Mouse (Mus musculus): ENCODE measurements around the gene Bloc1s4.

DNA sequence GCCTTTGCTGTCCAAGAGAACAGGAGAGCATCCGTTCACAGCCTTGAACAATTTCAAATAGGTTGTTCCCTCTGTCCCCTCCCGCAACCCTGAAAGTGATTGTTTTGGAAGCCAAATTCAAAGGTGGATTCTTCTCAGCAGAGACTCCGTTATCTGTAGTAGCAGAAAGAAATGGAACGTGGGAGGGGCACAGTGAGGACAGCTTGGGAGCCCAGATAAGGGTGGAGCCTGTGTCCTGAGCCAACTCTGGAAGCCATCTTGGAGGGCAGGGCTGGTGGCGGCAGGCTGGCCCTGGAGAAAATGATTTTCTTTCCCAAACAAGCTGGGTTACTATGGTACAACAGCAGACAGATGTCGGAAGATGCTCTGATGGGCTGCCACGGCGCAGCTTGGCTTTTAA, 12.4 kb downstream of the Bloc1s4 start:
- TF ChIP-seq POLR2A (IDR thresholded peaks at IDR 0.05; ENCODE audit: borderline replicate concordance, extremely low read depth, insufficient read depth, insufficient read length, poor library complexity, severe bottlenecking) (no peak), CTCF (IDR thresholded peaks at IDR 0.05; ENCODE audit: borderline replicate concordance, extremely low read depth, insufficient read depth, insufficient read length) (no peak)

Data from brain, embryonic 14.5 days (tissue).